Mouse (Mus musculus) stomach, embryonic 16.5 days (tissue): ENCODE measurements around the gene Hacd4. TPM values are rescaled to one million over a fixed set of nuclear protein-coding genes. Genes with fewer than 3 reads are reported as not detected.
"Not testable (repeated sequence)": the region's sequence is repeated elsewhere in the genome, so short reads cannot be mapped to it uniquely, and the experiment has no call there.

Source experiments
- ATAC-seq: fragments of 200-750 bp; cut with Nextera tagmentation; 2 replicates; pipeline ENCODE4 v1.8.0; 2017; ENCODE audit warnings: moderate number of reproducible peaks, moderate TSS enrichment; ENCODE audit not compliant: insufficient read depth, low FRiP score
- H3K27ac ChIP-seq: fragments of 300-500 bp; sonication (generic); 2 replicates; pipeline ENCODE4 v1.5.1; 2014; ENCODE audit warnings: low read length
- H3K27me3 ChIP-seq: fragments of 300-500 bp; sonication (generic); 2 replicates; pipeline ENCODE4 v1.6.1; 2014; ENCODE audit warnings: low read length, control low read depth, mixed read lengths; ENCODE audit not compliant: control insufficient read depth, insufficient read depth
- H3K36me3 ChIP-seq: fragments of 300-500 bp; sonication (generic); 2 replicates; pipeline ENCODE4 v1.6.1; 2014; ENCODE audit warnings: low read length; ENCODE audit not compliant: control insufficient read depth, insufficient read depth
- H3K4me1 ChIP-seq: fragments of 300-500 bp; sonication (generic); 2 replicates; pipeline ENCODE4 v1.6.1; 2014; ENCODE audit warnings: low read length, control low read depth, mixed read lengths; ENCODE audit not compliant: control insufficient read depth, insufficient read depth
- H3K4me2 ChIP-seq: fragments of 300-500 bp; sonication (generic); 2 replicates; pipeline ENCODE4 v1.6.1; 2014; ENCODE audit warnings: low read depth, low read length, mixed read lengths
- H3K4me3 ChIP-seq: fragments of 300-500 bp; sonication (generic); replicated peaks from 2 replicates; pipeline ENCODE4 v1.5.1; 2014; ENCODE audit warnings: mild to moderate bottlenecking, low read length
- H3K9ac ChIP-seq: fragments of 300-500 bp; sonication (generic); 2 replicates; pipeline ENCODE4 v1.6.1; 2014; ENCODE audit warnings: low read length
- H3K9me3 ChIP-seq: fragments of 300-500 bp; sonication (generic); replicated peaks from 2 replicates; pipeline ENCODE4 v1.6.1; 2016; ENCODE audit warnings: low read length, control low read depth; ENCODE audit not compliant: control insufficient read depth
- WGBS: fragments of 180-500 bp; shearing (Covaris S2); extraction: QIAGEN DNeasy Blood & Tissue Kit; methylation state at CpG from one replicate; pipeline ENCODE4 v1.1.7; 2014; 5-methylcytosine and 5-hydroxymethylcytosine counted together
- polyA plus RNA-seq: library from polyadenylated mRNA; unstranded; fragments of >200 nt; fragmentation: Nextera tagmentation; extraction: Ambion mirVana; gene quantifications from 2 replicates; pipeline ENCODE4 v1.2.1, GENCODE M21; 2015

Gene Hacd4
- polyA plus RNA-seq, 1 experiment from 2014 or later, result 12.0 TPM

GRCm38 (mm10) chr4:88412331-88412730 is 26.4 kb downstream of the Hacd4 start:
- no peaks in the 10 kb centered on the region for H3K9me3 ChIP-seq
- H3K27ac ChIP-seq, result no peak overlapping the region
- no peaks in the 10 kb centered on the region for H3K27me3 ChIP-seq
- 80% methylated on average over 2 of the region's 2 CpGs for WGBS
- no peaks in the 10 kb centered on the region for H3K4me1 ChIP-seq
- no peaks in the 10 kb centered on the region for H3K36me3 ChIP-seq
- H3K4me2 ChIP-seq, result no peak overlapping the region
- H3K4me3 ChIP-seq, result no peak overlapping the region
- H3K9ac ChIP-seq, result no peak overlapping the region
- no peak for ATAC-seq

- no peak overlapping the region for H3K9ac ChIP-seq
- no peak for ATAC-seq
- no peaks in the 10 kb centered on the region for H3K9me3 ChIP-seq
- WGBS, result 88% methylated on average over 4 of the region's 4 CpGs
- no peaks in the 10 kb centered on the region; the same call in 1 of the 2 replicates for H3K4me1 ChIP-seq
- no peak overlapping the region for H3K27ac ChIP-seq
- no peaks in the 10 kb centered on the region for H3K27me3 ChIP-seq
- H3K4me3 ChIP-seq, result no peak overlapping the region
- H3K36me3 ChIP-seq, result no peaks in the 10 kb centered on the region
- H3K4me2 ChIP-seq, result no peak overlapping the region
These were observed 29.4 kb downstream of the Hacd4 start for GRCm38 (mm10) chr4:88409279-88409678.

GRCm38 (mm10) chr4:88406887-88407696 is 31.6 kb downstream of the Hacd4 start:
- Histone ChIP-seq H3K27me3 (no peaks in the 10 kb centered on the region), H3K9ac (no peak overlapping the region), H3K4me1 (no peaks in the 10 kb centered on the region; the same call in 1 of the 2 replicates), H3K4me3 (no peak overlapping the region), H3K4me2 (no peak overlapping the region), H3K27ac (no peak overlapping the region), H3K36me3 (no peaks in the 10 kb centered on the region), H3K9me3 (no peaks in the 10 kb centered on the region)
- 75% methylated on average over 4 of the region's 4 CpGs for WGBS
- peak; percentile 40; the same call in 1 of the 2 replicates for ATAC-seq

- H3K27me3 ChIP-seq, result no peaks in the 10 kb centered on the region
- 88% methylated on average over 6 of the region's 6 CpGs for WGBS
- H3K4me2 ChIP-seq, result no peak overlapping the region
- H3K9me3 ChIP-seq, result no peaks in the 10 kb centered on the region
- H3K9ac ChIP-seq, result no peak overlapping the region
- no peaks in the 10 kb centered on the region; the same call in 1 of the 2 replicates for H3K4me1 ChIP-seq
- no peak for ATAC-seq
- no peak overlapping the region for H3K4me3 ChIP-seq
- H3K27ac ChIP-seq, result no peak overlapping the region
- no peaks in the 10 kb centered on the region for H3K36me3 ChIP-seq
These were observed 35.8 kb downstream of the Hacd4 start for GRCm38 (mm10) chr4:88402884-88403283.

GRCm38 (mm10) chr4:88400992-88401313 is 37.8 kb downstream of the Hacd4 start:
- Histone ChIP-seq H3K9me3 (no peaks in the 10 kb centered on the region), H3K27me3 (no peaks in the 10 kb centered on the region), H3K27ac (no peak overlapping the region), H3K36me3 (no peaks in the 10 kb centered on the region), H3K4me2 (no peak overlapping the region), H3K9ac (no peak overlapping the region), H3K4me1 (0 out of 2 replicates have a peak, but pooled peaks cover 7% of the 10 kb centered on the region), H3K4me3 (no peak overlapping the region)
- ATAC-seq, result no peak
- WGBS, result 81% methylated on average over 7 of the region's 7 CpGs

- Histone ChIP-seq H3K27ac (no peak overlapping the region), H3K36me3 (no peaks in the 10 kb centered on the region), H3K9ac (no peak overlapping the region), H3K4me2 (no peak overlapping the region), H3K4me3 (no peak overlapping the region), H3K4me1 (0 out of 2 replicates have a peak, but pooled peaks cover 7% of the 10 kb centered on the region), H3K27me3 (no peaks in the 10 kb centered on the region), H3K9me3 (no peaks in the 10 kb centered on the region)
- 72% methylated on average over 9 of the region's 9 CpGs for WGBS
- no peak for ATAC-seq
These were observed 38.3 kb downstream of the Hacd4 start for GRCm38 (mm10) chr4:88400302-88400991.

GRCm38 (mm10) chr4:88396995-88397521 is 41.7 kb downstream of the Hacd4 start:
- Histone ChIP-seq H3K4me1 (0 out of 2 replicates have a peak, but pooled peaks cover 7% of the 10 kb centered on the region), H3K27me3 (no peaks in the 10 kb centered on the region), H3K27ac (peak overlapping the region; percentile 53; the same call in 1 of the 2 replicates), H3K9ac (no peak overlapping the region), H3K4me2 (no peak overlapping the region), H3K4me3 (no peak overlapping the region), H3K9me3 (no peaks in the 10 kb centered on the region), H3K36me3 (no peaks in the 10 kb centered on the region)
- 46% methylated on average over 6 of the region's 6 CpGs for WGBS
- ATAC-seq, result peak; percentile 33; the same call in 1 of the 2 replicates

- Histone ChIP-seq H3K9me3 (no peaks in the 10 kb centered on the region), H3K27ac (no peak overlapping the region), H3K9ac (no peak overlapping the region), H3K27me3 (no peaks in the 10 kb centered on the region), H3K4me3 (no peak overlapping the region), H3K4me2 (no peak overlapping the region), H3K36me3 (no peaks in the 10 kb centered on the region), H3K4me1 (0 out of 2 replicates have a peak, but pooled peaks cover 7% of the 10 kb centered on the region)
- no peak for ATAC-seq
- WGBS, result 90% methylated on average over 3 of the region's 3 CpGs
These were observed 43.0 kb downstream of the Hacd4 start for GRCm38 (mm10) chr4:88395717-88396116.

- H3K9ac ChIP-seq, H3K27me3 ChIP-seq, H3K27ac ChIP-seq, H3K4me2 ChIP-seq, H3K4me1 ChIP-seq, H3K36me3 ChIP-seq, ATAC-seq, H3K9me3 ChIP-seq, H3K4me3 ChIP-seq: not testable (repeated sequence)
- WGBS, result 75% methylated on average over 1 of the region's 1 CpGs
These were observed 48.1 kb downstream of the Hacd4 start for GRCm38 (mm10) chr4:88390596-88390995.
